Mouse (Mus musculus): Measurements from ENCODE around the gene Plekhm1. TPM values are rescaled to one million over a fixed set of nuclear protein-coding genes. Genes with fewer than 3 reads are reported as not detected.

Gene Plekhm1
- polyA plus RNA-seq, 1 experiment from 2014 or later, result 2.3 TPM

- no peak for TF ChIP-seq CTCF (IDR thresholded peaks at IDR 0.05; ENCODE audit: low read depth)
- no peak for TF ChIP-seq EP300 (IDR thresholded peaks at IDR 0.05; ENCODE audit: low read depth)
- no peak overlapping the region for H3K9ac ChIP-seq (replicated peaks)
- H3K27ac ChIP-seq (ENCODE audit: low read depth), result no peak overlapping the region
- H3K27me3 ChIP-seq (ENCODE audit: insufficient read depth, low read length), result peaks cover 27% of the 10 kb centered on the region
- peaks cover 23% of the 10 kb centered on the region for H3K4me1 ChIP-seq (ENCODE audit: insufficient read depth)
- H3K36me3 ChIP-seq (replicated peaks; ENCODE audit: insufficient read depth, low read length), result no peaks in the 10 kb centered on the region
- no peak for DNase-seq
- no peak overlapping the region for H3K4me2 ChIP-seq (ENCODE audit: low read depth, low read length)
- no peaks in the 10 kb centered on the region for H3K9me3 ChIP-seq (ENCODE audit: low read length)
- WGBS (ENCODE audit: insufficient replicate concordance), result 78% methylated on average over 16 of the region's 16 CpGs
- no peak for ATAC-seq
- no peak overlapping the region for H3K4me3 ChIP-seq (ENCODE audit: low read depth, low read length)
Measured at GRCm38 (mm10) chr11:103356938-103357670, 55.4 kb downstream of the Plekhm1 start.

GRCm38 (mm10) chr11:103356032-103356571, 56.4 kb downstream of the Plekhm1 start:
- Histone ChIP-seq H3K9me3 (ENCODE audit: low read length) (no peaks in the 10 kb centered on the region), H3K4me3 (ENCODE audit: low read depth, low read length) (no peak overlapping the region), H3K27me3 (ENCODE audit: insufficient read depth, low read length) (peaks cover 17% of the 10 kb centered on the region), H3K36me3 (replicated peaks; ENCODE audit: insufficient read depth, low read length) (no peaks in the 10 kb centered on the region), H3K27ac (ENCODE audit: low read depth) (no peak overlapping the region), H3K4me1 (ENCODE audit: insufficient read depth) (peaks cover 14% of the 10 kb centered on the region), H3K9ac (replicated peaks) (no peak overlapping the region), H3K4me2 (ENCODE audit: low read depth, low read length) (no peak overlapping the region)
- WGBS (ENCODE audit: insufficient replicate concordance), result 55% methylated on average over 11 of the region's 11 CpGs
- ATAC-seq (no peak), DNase-seq (no peak)
- TF ChIP-seq CTCF (IDR thresholded peaks at IDR 0.05; ENCODE audit: low read depth) (no peak), EP300 (IDR thresholded peaks at IDR 0.05; ENCODE audit: low read depth) (no peak)

GRCm38 (mm10) chr11:103355251-103355650, 57.2 kb downstream of the Plekhm1 start:
- H3K4me3 ChIP-seq (ENCODE audit: low read depth, low read length), result no peak overlapping the region

GRCm38 (mm10) chr11:103354033-103354432, 58.5 kb downstream of the Plekhm1 start:
- Histone ChIP-seq H3K27me3 (ENCODE audit: insufficient read depth, low read length) (no peaks in the 10 kb centered on the region), H3K9me3 (ENCODE audit: low read length) (no peaks in the 10 kb centered on the region), H3K4me2 (ENCODE audit: low read depth, low read length) (no peak overlapping the region), H3K27ac (ENCODE audit: low read depth) (no peak overlapping the region), H3K9ac (replicated peaks) (no peak overlapping the region), H3K4me1 (ENCODE audit: insufficient read depth) (peaks cover 5% of the 10 kb centered on the region; the same call in 1 of the 2 replicates), H3K36me3 (replicated peaks; ENCODE audit: insufficient read depth, low read length) (no peaks in the 10 kb centered on the region), H3K4me3 (ENCODE audit: low read depth, low read length) (no peak overlapping the region)
- WGBS (ENCODE audit: insufficient replicate concordance), result 75% methylated on average over 3 of the region's 3 CpGs
- TF ChIP-seq CTCF (IDR thresholded peaks at IDR 0.05; ENCODE audit: low read depth), result no peak
- no peak for TF ChIP-seq EP300 (IDR thresholded peaks at IDR 0.05; ENCODE audit: low read depth)
- no peak for ATAC-seq
- DNase-seq, result no peak

More at GRCm38 (mm10) chr11:103355251-103355650, 57.2 kb downstream of the Plekhm1 start:
- DNase-seq, result no peak
- WGBS (ENCODE audit: insufficient replicate concordance), result 55% methylated on average over 11 of the region's 11 CpGs
- no peak overlapping the region for H3K4me2 ChIP-seq (ENCODE audit: low read depth, low read length)
- peaks cover 8% of the 10 kb centered on the region; the same call in 1 of the 2 replicates for H3K4me1 ChIP-seq (ENCODE audit: insufficient read depth)
- H3K9ac ChIP-seq (replicated peaks), result no peak overlapping the region
- no peak for TF ChIP-seq CTCF (IDR thresholded peaks at IDR 0.05; ENCODE audit: low read depth)
- no peak for TF ChIP-seq EP300 (IDR thresholded peaks at IDR 0.05; ENCODE audit: low read depth)
- H3K27ac ChIP-seq (ENCODE audit: low read depth), result no peak overlapping the region
- no peaks in the 10 kb centered on the region for H3K9me3 ChIP-seq (ENCODE audit: low read length)
- H3K36me3 ChIP-seq (replicated peaks; ENCODE audit: insufficient read depth, low read length), result no peaks in the 10 kb centered on the region
- ATAC-seq, result no peak
- H3K27me3 ChIP-seq (ENCODE audit: insufficient read depth, low read length), result peaks cover 8% of the 10 kb centered on the region

- DNase-seq (no peak), ATAC-seq (no peak)
- Histone ChIP-seq H3K27ac (ENCODE audit: low read depth) (no peak overlapping the region), H3K4me2 (ENCODE audit: low read depth, low read length) (no peak overlapping the region), H3K9ac (replicated peaks) (no peak overlapping the region), H3K4me3 (ENCODE audit: low read depth, low read length) (no peak overlapping the region), H3K27me3 (ENCODE audit: insufficient read depth, low read length) (no peaks in the 10 kb centered on the region), H3K36me3 (replicated peaks; ENCODE audit: insufficient read depth, low read length) (no peaks in the 10 kb centered on the region), H3K4me1 (ENCODE audit: insufficient read depth) (peaks cover 5% of the 10 kb centered on the region; the same call in 1 of the 2 replicates), H3K9me3 (ENCODE audit: low read length) (no peaks in the 10 kb centered on the region)
- TF ChIP-seq CTCF (IDR thresholded peaks at IDR 0.05; ENCODE audit: low read depth) (0 out of 2 replicates have a peak, but pooled peaks have one; percentile 10), EP300 (IDR thresholded peaks at IDR 0.05; ENCODE audit: low read depth) (no peak)
- 82% methylated on average over 5 of the region's 5 CpGs for WGBS (ENCODE audit: insufficient replicate concordance)
Measured at GRCm38 (mm10) chr11:103352239-103352814, 60.2 kb downstream of the Plekhm1 start.

GRCm38 (mm10) chr11:103350711-103351315, 61.7 kb downstream of the Plekhm1 start:
- Histone ChIP-seq H3K27ac (ENCODE audit: low read depth) (no peak overlapping the region), H3K36me3 (replicated peaks; ENCODE audit: insufficient read depth, low read length) (no peaks in the 10 kb centered on the region), H3K4me1 (ENCODE audit: insufficient read depth) (peaks cover 13% of the 10 kb centered on the region), H3K9me3 (ENCODE audit: low read length) (no peaks in the 10 kb centered on the region), H3K4me3 (ENCODE audit: low read depth, low read length) (no peak overlapping the region), H3K9ac (replicated peaks) (no peak overlapping the region), H3K4me2 (ENCODE audit: low read depth, low read length) (no peak overlapping the region), H3K27me3 (ENCODE audit: insufficient read depth, low read length) (no peaks in the 10 kb centered on the region)
- 78% methylated on average over 12 of the region's 12 CpGs for WGBS (ENCODE audit: insufficient replicate concordance)
- TF ChIP-seq EP300 (IDR thresholded peaks at IDR 0.05; ENCODE audit: low read depth), result no peak
- no peak for TF ChIP-seq CTCF (IDR thresholded peaks at IDR 0.05; ENCODE audit: low read depth)
- no peak for ATAC-seq
- DNase-seq, result no peak

Measured in liver, postnatal 0 days (tissue).